Mouse (Mus musculus) megakaryocyte progenitor cell, adult 5-6 weeks (primary cell): Measurements from ENCODE around the gene Olfr63. TPM values are rescaled to one million over a fixed set of nuclear protein-coding genes. Genes with fewer than 3 reads are reported as not detected.
A peak's percentile ranks its signal among the peaks of the same experiment; 100 is the strongest.
"Not testable (repeated sequence)": the region's sequence is repeated elsewhere in the genome, so short reads cannot be mapped to it uniquely, and the experiment has no call there.

Experiments used
- ATAC-seq: replicated peaks from 2 replicates; pipeline ENCODE4 v1.8.0; 2016; ENCODE audit warnings: mild to moderate bottlenecking, moderate TSS enrichment, inconsistent platforms; ENCODE audit not compliant: poor library complexity
- total RNA-seq, 2 experiments: library from RNA; stranded (forward) in 1 of 2; stranded (reverse) in 1 of 2; fragments of 157-497, 149-512 nt in 1 of 2; fragments of 200-1000 nt in 1 of 2; gene quantifications; 2 replicates each; pipeline versions ENCODE4 v1.2.3 to v1.2.4; 2015 to 2017

Gene Olfr63
- total RNA-seq (2015) (0.02 TPM in 1 of 2 replicates, not detected in the other), total RNA-seq (2017) (not detected in 2 replicates)

GRCm38 (mm10) chr17:33264376-33264775 is at the start of gene Olfr63:
Gene Olfr63 (plus strand): TSS chr17:33264676.
- no peak for ATAC-seq

GRCm38 (mm10) chr17:33221590-33221989 is 42.9 kb upstream of the Olfr63 start, which contains the start of gene Olfr1564:
Gene Olfr1564 (minus strand): TSS chr17:33221690.
- ATAC-seq, result no peak

GRCm38 (mm10) chr17:33236646-33237045 is 27.8 kb upstream of the Olfr63 start:
- ATAC-seq, result not testable (repeated sequence)

GRCm38 (mm10) chr17:33254530-33255318 is 9.8 kb upstream of the Olfr63 start, which contains the start of gene Zfp955a:
Gene Zfp955a (minus strand): TSS chr17:33255145.
- peak; percentile 100 for ATAC-seq

- ATAC-seq, result not testable (repeated sequence)
These were observed 9.2 kb upstream of the Olfr63 start for GRCm38 (mm10) chr17:33255319-33255657.

- ATAC-seq, result no peak
These were observed 4.4 kb downstream of the Olfr63 start for GRCm38 (mm10) chr17:33268907-33269306.

GRCm38 (mm10) chr17:33289039-33289875 is 24.8 kb downstream of the Olfr63 start, which contains the start of gene Zfp955b:
Gene Zfp955b (plus strand): TSS chr17:33289544.
- peak; percentile 100 for ATAC-seq

GRCm38 (mm10) chr17:33289876-33290149 is 25.3 kb downstream of the Olfr63 start:
- ATAC-seq, result not testable (repeated sequence)

Other genes starting within 250 kb of the Olfr63 start
- gene Zfp763, start 231.3 kb upstream of the Olfr63 start, total RNA-seq (2015), result 5.7 and 9.8 TPM in 2 replicates
- 5.6 and 8.1 TPM in 2 replicates for gene Zfp763, start 231.3 kb upstream of the Olfr63 start, total RNA-seq (2017)
- gene 4921501E09Rik, start 196.6 kb upstream of the Olfr63 start, total RNA-seq (2015), result not detected in 2 replicates
- gene 4921501E09Rik, start 196.6 kb upstream of the Olfr63 start, total RNA-seq (2017), result not detected in 2 replicates
- 5.3 and 8.2 TPM in 2 replicates for gene Zfp563, start 175.4 kb upstream of the Olfr63 start, total RNA-seq (2015)
- 3.4 and 5.5 TPM in 2 replicates for gene Zfp563, start 175.4 kb upstream of the Olfr63 start, total RNA-seq (2017)
- gene Morc2b, start 125.0 kb upstream of the Olfr63 start, total RNA-seq (2015), result not detected in 2 replicates
- not detected in 2 replicates for gene Morc2b, start 125.0 kb upstream of the Olfr63 start, total RNA-seq (2017)
- gene Olfr55, start 96.2 kb upstream of the Olfr63 start, total RNA-seq (2015), result not detected in 2 replicates
- gene Olfr55, start 96.2 kb upstream of the Olfr63 start, total RNA-seq (2017), result not detected in 2 replicates
- gene Olfr239, start 73.4 kb upstream of the Olfr63 start, total RNA-seq (2015), result not detected in 2 replicates
- not detected in 2 replicates for gene Olfr239, start 73.4 kb upstream of the Olfr63 start, total RNA-seq (2017)
- gene Olfr1564, start 43.0 kb upstream of the Olfr63 start, total RNA-seq (2015), result not detected in 2 replicates
- not detected in 2 replicates for gene Olfr1564, start 43.0 kb upstream of the Olfr63 start, total RNA-seq (2017)
- gene Zfp955a, start 9.5 kb upstream of the Olfr63 start, total RNA-seq (2015), result 12.7 and 13.5 TPM in 2 replicates
- gene Zfp955a, start 9.5 kb upstream of the Olfr63 start, total RNA-seq (2017), result 13.7 and 15.3 TPM in 2 replicates
- 5.7 and 7.0 TPM in 2 replicates for gene Zfp955b, start 24.9 kb downstream of the Olfr63 start, total RNA-seq (2015)
- 5.6 and 9.1 TPM in 2 replicates for gene Zfp955b, start 24.9 kb downstream of the Olfr63 start, total RNA-seq (2017)
- gene Zfp81, start 94.2 kb downstream of the Olfr63 start, total RNA-seq (2015), result 18.9 and 27.4 TPM in 2 replicates
- gene Zfp81, start 94.2 kb downstream of the Olfr63 start, total RNA-seq (2017), result 11.9 and 14.5 TPM in 2 replicates
- gene Zfp101, start 130.0 kb downstream of the Olfr63 start, total RNA-seq (2015), result 15.8 and 24.3 TPM in 2 replicates
- gene Zfp101, start 130.0 kb downstream of the Olfr63 start, total RNA-seq (2017), result 17.3 and 54.4 TPM in 2 replicates
- gene Actl9, start 168.2 kb downstream of the Olfr63 start, total RNA-seq (2015), result not detected in 2 replicates
- gene Actl9, start 168.2 kb downstream of the Olfr63 start, total RNA-seq (2017), result not detected in 2 replicates